Mouse (Mus musculus): Measurements from ENCODE around the gene Podxl2.
A peak's percentile ranks its signal among the peaks of the same experiment; 100 is the strongest.

The Podxl2 gene

DNA sequence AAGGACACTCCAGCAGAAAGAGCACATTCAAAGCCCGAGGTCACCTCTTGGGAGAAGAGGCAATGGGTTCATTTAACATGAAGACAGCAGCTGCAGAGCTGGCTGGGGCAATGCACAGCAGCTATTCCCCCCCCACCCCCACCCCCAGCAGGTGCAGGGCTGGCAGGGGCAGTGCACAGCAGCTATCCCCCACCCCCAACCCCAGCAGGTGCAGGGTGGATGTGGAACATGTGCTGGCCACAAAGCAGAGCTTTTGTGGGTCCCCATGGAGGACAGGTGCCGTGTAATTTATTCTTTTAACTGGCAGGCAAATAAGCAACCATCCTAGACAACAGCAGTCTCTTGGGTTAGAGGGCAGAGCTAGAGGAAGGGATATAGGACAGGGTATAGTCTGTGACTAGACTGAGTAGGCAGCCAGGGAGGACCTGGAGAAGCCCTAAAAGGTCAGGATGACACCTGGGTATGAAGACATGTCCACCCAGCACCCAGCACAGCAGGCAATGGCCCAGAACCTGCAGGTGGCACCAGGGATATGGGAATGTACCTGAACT, 11.6 kb upstream of the Podxl2 start:
- DNase-seq = no peak

DNA sequence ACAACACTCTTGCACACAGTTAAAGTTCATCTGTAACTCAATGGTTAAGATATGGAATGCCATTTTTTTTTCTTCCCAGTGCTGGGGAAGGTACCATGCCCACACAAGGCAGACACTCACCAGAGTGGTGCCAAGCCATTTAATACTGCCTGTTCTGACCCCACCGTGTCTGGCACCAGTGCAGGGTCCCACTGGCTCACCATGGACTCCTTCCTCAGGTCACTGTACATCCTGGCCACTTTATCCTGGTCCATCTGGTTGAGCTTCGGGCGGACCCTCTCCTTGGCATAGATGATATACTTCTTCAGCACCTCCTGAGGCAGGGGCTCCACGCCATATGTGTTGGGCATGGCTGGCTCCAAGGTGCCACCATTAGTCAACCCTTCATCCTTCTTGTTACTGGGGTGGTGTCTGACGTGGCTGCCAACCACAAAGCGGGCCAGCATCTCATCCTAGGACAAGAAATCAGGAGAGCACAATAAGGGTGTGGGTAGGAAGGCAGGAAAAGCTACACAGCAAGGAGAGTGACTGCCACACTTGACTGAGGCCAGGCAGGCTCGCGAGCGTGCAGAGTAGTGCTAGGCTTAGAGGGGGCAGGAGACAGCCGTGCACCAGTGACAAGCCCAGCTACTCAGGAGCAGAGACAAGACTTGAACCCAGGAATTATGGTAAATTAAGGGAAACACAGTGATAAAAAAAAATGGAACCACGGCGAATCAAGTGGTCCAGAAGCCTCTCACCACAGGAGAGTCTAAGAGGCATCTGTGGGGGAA, 11.0 kb upstream of the Podxl2 start:
- no peak for DNase-seq

DNA sequence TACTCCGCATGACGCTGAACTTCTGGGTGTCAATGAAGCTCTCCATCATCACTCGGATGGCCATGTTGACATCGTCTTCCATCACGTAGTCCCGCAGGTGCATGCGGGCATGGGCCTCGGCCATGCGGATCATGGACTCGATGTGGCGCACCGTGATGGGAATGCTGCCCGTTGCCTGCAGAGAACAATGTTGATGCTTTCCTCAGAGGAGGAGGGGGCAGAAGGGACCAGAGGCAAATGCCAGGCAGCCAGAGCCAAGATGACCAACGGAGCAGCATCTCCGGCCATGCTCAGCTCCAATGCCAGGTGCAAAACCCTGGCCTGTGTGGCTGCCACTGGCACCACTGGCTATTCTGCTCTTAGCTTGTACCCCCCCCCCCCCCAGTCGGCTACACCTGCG, 9.8 kb upstream of the Podxl2 start:
- DNase-seq = no peak

DNA sequence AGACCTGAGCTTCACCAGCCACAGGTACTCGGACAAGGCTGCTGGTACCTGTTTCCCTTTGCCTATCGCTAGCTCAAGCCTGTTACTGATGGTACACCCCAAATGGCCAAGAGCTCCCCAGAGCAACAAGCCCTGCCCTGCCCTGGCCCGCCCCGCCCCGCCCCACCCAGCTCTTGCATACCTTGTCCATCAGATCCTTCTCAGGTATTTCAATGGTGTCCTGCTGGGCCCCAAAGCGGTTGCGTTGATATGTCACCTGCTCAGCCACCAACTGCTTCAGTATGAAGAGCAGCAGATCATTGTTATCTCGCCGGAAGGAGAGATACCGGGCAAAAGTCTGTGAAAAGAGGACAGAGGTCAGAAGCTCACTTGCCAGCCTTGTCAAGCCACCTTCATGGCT, 9.4 kb upstream of the Podxl2 start:
- DNase-seq = no peak

DNA sequence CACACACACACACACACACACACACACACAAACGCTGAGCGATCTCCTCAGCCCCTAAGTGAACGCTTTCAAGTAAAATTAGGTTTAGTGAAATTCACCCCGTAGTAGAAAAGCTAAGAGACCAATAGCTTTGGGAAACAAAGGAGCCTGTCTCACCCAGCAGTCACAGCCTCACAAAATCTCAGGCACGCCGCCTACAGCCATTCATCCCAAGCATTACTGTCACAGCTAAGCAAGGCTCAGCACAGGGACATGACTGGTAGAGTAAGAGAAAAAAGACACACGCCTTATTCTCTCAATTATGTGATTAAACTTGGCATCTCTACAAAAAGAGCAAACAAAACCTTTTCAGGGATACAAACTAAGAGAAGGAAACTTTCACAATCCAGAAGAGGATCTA, 6.5 kb upstream of the Podxl2 start:
- no peak for DNase-seq

DNA sequence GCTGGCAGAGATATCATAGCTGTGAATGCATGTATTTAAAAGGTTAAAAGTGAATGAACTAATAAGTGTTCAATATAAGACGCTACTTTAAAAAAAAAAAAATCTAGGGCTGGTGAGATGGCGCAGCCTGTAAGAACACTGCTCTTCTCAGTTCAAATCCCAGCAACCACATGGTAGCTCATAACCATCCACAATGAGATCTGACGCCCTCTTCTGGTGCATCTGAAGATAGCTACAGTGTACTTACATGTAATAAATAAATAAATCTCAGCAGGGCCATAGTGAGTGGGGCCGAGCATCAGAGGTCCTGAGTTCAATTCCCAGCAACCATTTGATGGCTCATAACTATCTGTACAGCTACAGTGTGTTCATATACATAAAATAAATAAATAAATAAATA, 4.6 kb upstream of the Podxl2 start:
- DNase-seq = no peak

DNA sequence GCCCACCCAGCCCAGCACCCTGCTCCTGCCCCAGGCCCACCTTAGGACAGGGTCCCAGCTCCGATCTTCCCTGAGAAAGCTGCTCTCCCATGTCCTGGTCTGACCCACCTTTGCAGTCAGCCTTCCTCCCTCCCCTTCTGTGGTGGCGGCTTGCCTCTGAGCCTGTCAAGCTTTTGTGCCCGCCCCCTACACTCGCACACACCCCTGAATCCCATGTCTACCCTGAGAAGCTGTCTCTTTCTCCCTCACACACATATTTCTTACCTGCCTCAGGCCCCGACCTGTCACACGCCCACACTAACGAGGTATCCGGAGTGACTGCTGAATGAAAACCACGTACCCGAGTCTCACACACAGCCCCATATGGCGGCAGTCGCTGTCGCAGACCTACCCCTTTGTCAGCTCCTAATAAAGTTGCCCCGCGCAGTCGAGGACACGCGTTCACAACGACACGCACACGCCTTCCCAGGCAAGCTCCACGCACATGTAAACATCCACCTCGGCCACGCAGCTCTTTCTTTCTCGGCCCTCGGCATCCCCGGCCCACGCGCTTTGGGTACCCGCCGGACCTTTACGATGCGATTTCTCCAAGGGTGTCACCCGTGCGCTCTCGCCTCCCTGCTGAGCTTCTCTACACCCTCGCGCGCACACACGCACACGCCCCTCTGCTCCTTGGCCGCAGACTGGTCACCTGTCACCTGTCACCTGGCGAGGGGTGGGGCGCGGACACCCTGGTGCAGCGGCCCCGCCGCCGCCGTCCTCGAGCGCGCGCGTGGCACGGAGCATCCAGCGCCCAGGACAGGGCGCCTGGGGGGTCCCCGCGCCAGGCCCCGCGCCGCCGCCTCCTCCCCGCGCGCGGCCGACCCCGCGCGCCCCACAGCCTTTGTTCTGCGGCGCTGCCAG, 628 bp downstream of the Podxl2 start:
- no peak for DNase-seq

DNA sequence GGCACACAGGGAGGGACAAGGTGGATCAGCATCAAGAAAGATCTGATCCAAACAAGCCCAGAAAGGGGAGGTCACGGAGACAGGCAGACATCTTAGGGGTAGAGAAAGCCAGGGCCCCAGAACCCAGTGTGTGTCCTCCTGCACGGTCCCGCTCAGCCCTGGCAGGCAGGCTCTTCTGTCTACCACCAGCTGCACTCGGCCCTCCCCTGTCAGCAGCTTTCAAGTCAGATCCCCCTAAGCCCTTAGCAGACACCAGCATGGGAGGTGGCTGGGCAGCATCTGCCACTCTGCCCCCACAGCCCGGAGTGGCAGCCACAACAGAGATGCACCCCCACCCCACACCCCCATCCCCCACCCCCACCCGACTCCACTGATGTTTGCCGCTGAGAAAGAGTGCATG, 2.0 kb downstream of the Podxl2 start:
- DNase-seq = no peak

DNA sequence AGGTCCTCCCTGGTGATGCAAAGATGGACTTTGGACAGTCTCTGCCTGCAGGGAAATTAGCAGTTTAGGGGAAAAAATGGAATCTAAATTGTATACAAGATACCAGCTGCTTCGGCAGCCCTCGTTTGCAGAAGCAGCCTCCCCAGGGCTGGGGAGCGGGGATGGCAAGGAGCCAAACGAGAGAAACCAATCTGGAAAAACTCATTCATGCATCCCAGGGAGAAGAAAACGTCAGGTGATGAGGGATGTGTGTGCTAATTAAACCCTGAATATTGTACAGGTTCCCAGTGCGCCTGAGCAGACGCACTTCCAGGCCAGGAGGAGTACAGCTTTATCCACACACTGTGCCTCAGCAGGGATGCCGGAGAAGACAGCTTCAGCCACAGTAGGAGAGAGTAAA, 3.3 kb downstream of the Podxl2 start:
- DNase-seq = no peak

DNA sequence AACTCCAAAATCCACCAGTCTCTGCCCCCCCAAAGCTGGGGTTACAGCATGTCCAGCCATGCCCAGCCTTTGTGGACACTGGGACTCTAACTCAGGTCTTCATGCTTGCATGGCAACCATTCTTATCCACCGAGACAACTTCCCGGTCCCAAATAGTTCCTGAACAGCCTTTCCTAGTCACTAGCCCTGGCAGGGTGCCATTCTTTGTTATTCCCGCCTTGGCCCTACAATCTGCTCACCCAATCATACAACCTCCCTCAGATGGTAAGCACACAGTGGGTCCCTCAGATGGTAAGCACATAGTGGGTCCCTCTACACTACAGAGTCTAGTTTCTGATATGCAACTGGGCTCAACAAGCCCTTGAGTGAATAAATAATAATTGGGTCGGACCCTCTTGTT, 4.2 kb downstream of the Podxl2 start:
- DNase-seq = no peak

DNA sequence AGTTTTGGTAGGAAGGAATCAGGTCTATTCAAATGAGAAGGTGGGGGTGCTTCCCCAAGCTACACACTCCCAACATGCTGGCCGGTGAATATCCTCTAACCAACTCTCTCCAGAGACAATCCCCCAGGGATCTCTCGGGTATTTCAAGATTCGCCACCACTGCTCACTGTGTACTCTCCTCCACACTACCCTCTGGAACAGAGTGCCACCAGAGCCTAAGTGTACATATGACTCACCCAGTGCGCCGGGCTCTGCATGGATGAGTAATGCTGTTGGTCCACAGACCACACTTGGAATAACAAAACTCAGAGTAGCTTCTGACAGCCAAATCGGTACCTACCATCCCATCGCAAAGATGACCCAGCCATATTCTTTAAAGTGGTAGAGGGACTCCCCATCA, 5.4 kb downstream of the Podxl2 start:
- DNase-seq = no peak

DNA sequence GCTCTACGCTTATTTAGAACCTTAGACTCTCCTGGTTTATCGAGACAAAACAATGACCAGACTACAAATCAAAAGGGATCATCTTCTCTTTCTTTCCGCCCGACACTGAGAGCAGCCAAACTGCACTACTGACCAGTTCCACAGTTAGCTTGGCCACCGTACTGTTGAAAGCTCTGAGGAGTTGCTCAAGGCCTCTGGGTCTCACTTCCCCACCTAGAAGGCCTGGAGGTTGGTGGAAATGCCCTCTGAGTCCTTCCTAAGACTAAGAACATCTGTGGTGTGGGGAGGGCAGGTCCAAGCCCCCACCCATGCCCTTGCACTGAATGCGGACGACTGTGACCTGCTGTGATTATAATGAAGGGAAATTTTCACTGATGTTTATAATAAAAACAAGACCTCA, 9.1 kb downstream of the Podxl2 start:
- DNase-seq = no peak

DNA sequence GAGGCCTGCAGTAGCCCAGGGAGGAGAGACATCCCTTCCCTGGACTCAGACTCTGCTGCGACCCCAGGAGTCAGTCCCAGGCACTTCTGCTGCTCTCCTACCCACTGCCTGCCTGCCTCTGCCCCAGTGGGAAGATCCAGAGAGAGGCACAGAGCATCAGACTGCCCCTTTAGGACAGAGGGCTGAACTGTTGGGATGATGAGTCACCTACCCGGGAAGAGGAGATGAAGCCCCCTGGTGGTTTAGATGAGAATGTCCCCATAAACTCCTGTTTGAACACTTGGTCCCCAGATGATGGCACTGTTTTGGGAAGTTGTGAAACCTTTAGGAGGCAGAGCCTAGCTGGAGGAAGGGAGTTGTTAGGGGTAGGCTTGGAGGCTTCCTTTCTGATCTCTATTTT, 13.9 kb downstream of the Podxl2 start:
- DNase-seq = peak; percentile 31 to 42

DNA sequence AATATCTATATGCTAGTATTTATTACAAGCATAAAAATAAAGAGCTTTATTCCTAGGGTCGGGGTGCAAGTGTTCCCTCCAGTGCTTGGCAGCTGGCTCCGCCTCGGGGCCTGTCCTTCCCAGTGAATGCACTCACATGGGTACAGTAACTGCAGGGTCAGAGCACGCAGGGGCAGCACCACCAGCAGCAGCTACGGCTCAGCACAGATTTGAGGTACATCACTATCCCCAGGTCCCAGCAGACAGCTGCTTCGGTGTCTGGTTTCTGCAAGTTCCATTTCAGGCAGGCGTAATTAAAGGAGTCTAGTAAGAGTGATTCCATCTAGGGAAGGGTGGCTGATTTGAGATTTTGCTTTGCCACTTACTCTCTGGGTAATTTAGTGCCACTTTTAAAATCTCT, 16.5 kb downstream of the Podxl2 start:
- no peak for DNase-seq

DNA sequence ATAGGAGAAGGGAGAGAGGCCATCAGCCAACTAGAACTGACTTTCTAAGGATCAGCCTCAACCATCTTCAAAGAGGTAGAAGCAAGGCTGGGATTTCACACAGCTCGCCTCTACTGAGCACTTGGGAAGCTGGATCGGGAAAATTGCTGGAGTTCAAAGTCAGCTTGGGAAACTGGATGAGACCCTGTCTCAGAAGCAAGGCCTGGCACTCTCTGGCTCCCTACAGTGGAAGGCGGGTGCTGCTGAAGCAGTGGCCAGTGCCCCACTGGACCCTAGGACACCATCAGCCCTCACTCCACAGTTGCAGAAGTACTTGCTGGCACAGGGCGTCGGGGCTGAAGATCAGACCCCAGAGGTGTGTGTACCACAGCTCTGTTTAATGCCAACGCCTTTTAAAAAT, 17.0 kb downstream of the Podxl2 start:
- DNase-seq = no peak

DNA sequence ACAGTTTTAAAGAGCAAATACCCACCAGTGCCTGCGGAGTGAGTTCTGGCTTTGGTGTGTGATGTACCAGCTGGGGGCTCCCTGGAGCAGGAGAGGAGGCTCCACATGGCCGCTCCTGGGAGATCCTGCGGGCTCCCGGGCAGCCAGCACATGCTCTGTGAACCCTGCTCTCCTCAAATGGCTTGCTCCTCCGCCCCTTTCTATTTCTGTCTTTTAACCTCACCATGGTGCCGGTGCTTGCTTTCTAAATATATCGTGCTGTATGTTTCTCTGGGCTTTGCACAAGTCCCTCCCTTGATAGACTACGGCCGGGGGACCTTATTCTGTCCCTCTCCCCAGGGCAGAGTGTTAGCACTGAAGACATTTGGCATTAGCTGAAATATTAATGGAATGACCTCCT, 17.6 kb downstream of the Podxl2 start:
- DNase-seq = no peak

DNA sequence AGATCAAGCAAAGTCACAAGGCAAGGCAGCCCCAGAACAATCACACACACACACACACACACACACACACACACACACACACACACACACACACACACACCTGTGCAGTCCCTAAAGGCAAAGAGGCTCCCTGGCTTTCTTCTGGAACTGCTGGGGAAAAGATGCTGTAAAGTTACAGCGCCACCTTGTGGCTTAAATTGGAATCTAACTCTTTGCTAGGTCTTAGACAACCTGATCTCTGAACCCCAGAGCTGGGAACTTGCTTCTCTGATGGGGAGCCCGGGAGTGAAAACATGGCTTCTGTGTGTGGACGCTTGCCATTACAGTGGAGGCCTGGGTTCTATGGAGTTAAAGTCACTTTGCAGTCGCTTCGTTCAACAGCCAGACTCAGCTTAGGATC, 19.2 kb downstream of the Podxl2 start:
- peak; percentile 74 for DNase-seq

DNA sequence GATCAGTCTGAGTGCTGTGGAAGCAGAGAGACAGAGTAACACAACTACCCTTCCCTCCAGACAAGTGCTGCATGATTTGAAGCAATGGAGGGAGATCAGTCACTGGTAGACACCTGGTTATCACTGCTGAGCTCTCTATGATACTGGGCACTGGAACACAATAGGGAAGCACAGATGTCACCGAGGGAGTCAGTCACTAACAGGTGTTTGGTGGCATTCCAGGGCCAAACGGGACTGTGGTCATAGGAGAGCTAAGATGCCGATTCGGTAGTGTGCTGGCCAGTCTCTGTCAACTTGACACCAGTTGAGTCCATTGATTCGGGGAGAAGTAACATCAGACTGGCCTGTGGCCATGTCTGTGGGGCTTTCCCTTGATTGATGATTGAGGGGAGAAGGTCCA, 20.3 kb downstream of the Podxl2 start:
- no peak for DNase-seq

DNA sequence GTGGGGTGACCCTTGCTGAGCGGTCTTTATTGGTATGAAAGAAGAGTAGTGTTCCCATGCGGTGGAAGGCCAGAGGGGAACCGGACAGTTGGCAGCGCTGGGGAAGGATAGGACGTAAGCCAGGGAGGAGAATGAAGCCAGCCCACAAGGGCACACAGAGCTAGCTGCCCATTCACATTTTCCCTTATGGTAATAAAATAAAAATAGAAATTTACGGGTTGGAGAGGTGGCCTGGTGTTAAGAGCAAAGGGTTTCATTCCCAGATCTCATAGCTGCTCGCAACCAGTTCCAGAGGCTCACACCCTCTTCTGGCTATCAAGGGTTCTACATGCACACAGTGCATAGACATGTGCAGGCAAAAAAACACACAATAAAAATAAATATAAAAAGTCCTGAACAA, 24.8 kb downstream of the Podxl2 start:
- DNase-seq = no peak

DNA sequence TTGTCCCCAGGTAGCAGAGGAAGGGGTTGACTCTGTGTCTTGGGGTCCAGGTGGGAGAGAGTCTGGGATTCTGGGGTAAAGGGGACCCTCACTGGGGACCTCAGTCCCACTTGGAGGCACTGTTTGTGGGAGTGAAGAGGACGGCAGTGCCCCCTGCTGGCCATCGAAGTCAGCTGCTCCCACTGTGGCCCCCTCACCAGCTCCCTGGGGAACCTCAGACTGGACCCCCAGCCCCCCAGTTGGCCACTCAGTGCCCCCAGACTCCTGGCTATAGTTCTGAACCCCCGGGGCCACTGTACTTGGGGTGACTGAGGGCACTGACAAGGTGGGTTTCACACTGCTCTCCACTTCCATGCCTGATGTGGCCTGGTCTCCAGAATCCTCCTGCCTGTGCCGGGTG, 25.6 kb downstream of the Podxl2 start:
- peak; percentile 47 to 50 for DNase-seq

DNA sequence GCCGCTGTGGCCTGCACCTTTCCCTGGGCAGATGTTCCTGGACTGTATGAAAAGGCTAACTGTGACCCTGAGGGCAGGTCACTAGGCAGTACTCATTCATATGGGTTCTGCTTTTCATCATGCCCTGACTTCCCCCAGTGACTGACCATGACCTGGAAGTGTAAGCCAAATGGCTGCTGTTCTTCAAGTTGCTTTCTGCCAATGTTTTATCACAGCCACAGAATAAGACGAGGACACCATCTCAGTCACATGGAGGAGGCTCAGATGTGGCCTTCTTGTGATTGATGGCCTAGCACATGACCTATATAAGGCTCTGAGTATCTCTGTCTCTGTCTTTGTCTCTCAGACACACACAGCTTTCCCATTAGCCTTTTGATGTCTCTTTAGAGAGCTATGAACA, 27.3 kb downstream of the Podxl2 start:
- DNase-seq = no peak

DNA sequence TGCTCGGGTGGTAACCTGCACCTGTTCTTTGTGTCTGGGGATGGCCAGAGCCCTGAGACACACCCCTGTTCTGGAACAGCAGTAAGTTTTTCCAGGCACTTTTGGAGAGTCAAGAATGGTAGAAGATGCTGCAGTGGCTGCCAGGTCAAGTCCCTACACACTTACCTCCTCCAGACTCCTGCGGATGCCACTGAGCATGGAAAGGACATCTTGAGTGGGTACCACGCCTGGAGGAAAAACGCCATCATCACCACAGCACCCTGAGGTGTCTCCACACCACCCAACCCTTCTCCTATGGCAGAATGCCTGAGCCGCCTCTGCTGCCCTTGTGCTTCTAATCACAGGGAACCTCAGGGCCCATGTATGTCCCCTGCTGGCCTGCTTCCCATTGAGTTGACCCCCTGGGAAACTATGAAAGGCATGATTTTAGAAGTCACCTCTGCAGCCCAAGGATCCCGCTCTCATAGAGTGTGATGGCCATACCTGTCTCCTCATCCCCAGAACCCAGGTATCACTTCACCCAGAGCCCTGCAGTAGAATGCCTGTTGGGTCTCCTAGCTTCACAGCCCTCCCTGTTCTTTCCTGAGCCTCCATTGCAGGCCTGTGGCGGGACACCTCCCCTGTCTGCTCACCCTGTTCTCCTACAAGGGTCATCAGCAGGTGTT, 29.8 kb downstream of the Podxl2 start:
- DNase-seq = no peak

All from B cell, adult 2 months (primary cell).